In the genomic region with DNA sequence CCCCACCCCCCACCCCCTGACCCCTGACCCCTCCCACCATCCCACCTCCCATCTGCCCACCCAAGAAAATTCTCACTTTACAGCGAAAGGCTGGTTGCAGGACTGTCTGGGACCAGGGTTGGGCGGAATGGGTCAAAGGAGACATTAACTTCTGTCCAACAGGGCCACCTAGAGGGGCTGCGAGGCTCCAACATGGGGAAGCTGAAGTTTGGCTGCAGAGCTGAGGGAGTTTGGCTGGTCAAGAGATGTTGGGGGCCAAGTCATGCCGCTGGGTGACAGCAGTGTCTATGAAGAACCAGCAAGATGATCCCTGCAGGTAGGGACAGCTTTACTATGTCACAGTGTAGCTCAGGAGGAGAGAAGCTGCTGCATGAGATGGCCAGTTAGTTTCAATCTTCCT, we compare ENCODE assay signal across 8 mouse cellular contexts. TPM values are rescaled to one million over a fixed set of nuclear protein-coding genes. Genes with fewer than 3 reads are reported as not detected.
DNase-seq lines count a peak whose midpoint lies in the region; ATAC-seq and TF ChIP-seq lines count a peak whose summit lies in the region.

No protein-coding gene starts in this region.

- peak; percentile 45 for ATAC-seq in CD4-positive, CD25-positive, alpha-beta regulatory T cell, adult 4 months

- no peak for TF ChIP-seq POLR2A in kidney, adult 2 months (IDR thresholded peaks at IDR 0.05; ENCODE audit: low read depth, low read length)

- TF ChIP-seq CTCF in kidney, adult 2 months (conservative IDR thresholded peaks at IDR 0.05; ENCODE audit: insufficient read depth, insufficient read length, low read depth, low read length), result peak; percentile 70

- H3K27ac ChIP-seq in kidney, adult 2 months (ENCODE audit: insufficient read depth, low read depth, low read length), result no peak overlapping the region

- DNase-seq in kidney, adult 2 months, result peak; percentile 37
- DNase-seq in kidney, adult 11 months, result no peak
- peak; percentile 41 to 45 for DNase-seq in adrenal gland, postnatal 36 days
- DNase-seq in gastrocnemius, postnatal 10 days, result peak; percentile 28
- peak; percentile 66 for DNase-seq in lung, postnatal 10 days
- DNase-seq in right cerebral cortex, adult 2 months (ENCODE audit: low spot score in 2 of 2), result no peak
- no peak for DNase-seq in ovary, postnatal 10 days (ENCODE audit: low spot score)

- no peaks in the 10 kb centered on the region for H3K27me3 ChIP-seq in kidney, adult 2 months (replicated peaks; ENCODE audit: control insufficient read depth, insufficient read depth, low read length)

- no peak overlapping the region for H3K4me3 ChIP-seq in kidney, adult 2 months (ENCODE audit: insufficient read depth, low read depth, low read length)

- no peaks in the 10 kb centered on the region for H3K4me1 ChIP-seq in kidney, adult 2 months (ENCODE audit: control insufficient read depth, insufficient read depth, low read length)

- H3K36me3 ChIP-seq in kidney, adult 2 months (ENCODE audit: control insufficient read depth, insufficient read depth, low read length), result no peaks in the 10 kb centered on the region

- 40% methylated on average over 4 of the region's 4 CpGs for WGBS in kidney, adult 2 months

RNA-seq across cellular contexts. Expression of gene Gpr155, which starts 32.9 kb away (rescaled TPM):
- 6.2 and 9.1 TPM in 2 replicates for polyA plus RNA-seq in kidney, adult 2 months (2012; rRNA removed)
- polyA plus RNA-seq in CD4-positive, CD25-positive, alpha-beta regulatory T cell, adult 4 months (2017; shearing (Covaris generic)), result 10 to 100 TPM; 13.4 to 22.5 TPM
- 1 to 10 TPM; 5.3 to 6.0 TPM for total RNA-seq in adrenal gland, postnatal 36 days (2021)
- total RNA-seq in gastrocnemius, postnatal 10 days (2021), result 10 to 100 TPM; 11.9 to 12.0 TPM

Comparison
In these comparisons a context has a peak if more than half of its experiments do, and no peak if none do; other contexts are left out.
1. DNase-seq: peak in kidney, adult 2 months (single experiment), adrenal gland, postnatal 36 days (2 of 2), gastrocnemius, postnatal 10 days (single experiment) and lung, postnatal 10 days (single experiment); none in kidney, adult 11 months (single experiment), right cerebral cortex, adult 2 months (0 of 2) and ovary, postnatal 10 days (single experiment).